Mouse (Mus musculus) retina, postnatal 1 day (tissue): ENCODE data around the gene Irak4.

Experiments used
- DNase-seq: peaks from one replicate; pipeline ENCODE4 v3.0.0-alpha.2; 2012

Gene Irak4

DNA sequence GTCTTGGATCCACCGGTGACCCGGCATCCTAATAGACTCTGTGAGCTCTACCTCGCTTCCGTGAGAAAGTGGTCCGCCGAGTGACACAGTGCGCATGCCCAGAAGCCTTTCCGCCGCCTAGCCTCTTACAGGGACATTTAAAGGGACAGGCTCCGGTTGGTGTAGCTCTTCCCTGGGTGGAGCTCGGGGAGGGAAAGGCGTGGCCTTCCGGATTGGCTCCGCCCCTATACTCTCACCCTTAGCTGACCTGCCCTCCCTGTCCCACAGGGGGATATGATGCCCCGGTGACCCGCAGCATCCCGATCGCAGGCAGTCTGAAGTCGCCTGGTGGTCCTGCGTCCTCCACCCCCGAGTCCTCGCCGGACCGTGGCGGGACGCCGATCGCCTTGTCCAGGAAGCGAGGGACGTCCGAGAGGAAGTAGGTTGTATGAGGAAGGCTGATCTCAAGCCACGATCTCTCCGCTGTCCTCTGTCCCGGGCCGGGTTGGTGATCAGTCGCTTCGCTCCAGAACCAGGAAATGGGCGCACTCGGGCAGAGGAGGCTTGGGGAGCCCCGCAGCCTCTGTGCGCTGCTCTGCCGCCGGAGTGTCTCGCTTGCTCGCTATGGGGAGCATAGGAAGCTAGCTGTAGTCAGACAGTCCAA is at the start of gene Irak4, which contains the start of gene Pus7l:
Gene Irak4 (plus strand): TSS at position 235 of the 643 bp plus-strand sequence.
Gene Pus7l (minus strand): TSS at position 139 of the 643 bp plus-strand sequence.
- peak; percentile 97 for DNase-seq

DNA sequence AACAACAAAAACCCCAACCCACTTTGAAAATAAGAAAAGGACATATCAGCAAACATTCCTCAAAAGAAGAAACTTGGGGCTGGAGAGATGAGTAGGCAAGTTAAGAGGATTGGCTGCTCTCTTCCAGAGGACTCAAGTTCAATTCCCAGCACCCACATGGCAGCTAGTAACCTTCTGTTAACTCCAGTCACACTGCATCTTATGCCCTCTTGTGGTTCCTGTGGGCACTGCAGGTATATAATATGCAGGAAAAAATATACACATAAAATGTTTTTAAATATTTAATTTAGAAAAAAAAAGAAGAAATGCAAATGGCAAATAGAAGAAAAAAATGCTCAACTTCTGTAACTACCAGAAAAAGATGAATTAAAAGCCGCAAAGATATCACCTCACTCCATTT is 49.0 kb upstream of the Irak4 start:
- DNase-seq: no peak

DNA sequence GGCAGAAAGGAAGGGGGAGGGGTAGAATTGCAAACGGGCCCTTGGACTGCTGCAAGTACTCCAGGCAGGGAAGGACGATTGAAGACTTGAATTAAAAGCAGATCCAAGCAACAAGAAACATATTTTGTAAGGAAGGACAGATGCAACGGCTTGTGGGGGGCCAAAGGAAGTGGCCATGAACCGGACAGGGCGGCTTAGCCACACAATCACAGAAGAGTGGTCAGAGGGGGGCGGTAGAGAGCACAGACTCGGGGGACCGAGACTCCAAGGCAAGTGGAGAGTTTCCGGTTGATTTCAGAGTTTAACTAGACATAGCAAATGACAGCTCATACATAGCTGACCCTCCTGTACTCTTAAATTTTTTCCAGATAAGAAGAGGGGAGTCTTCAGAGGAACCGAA is 47.5 kb upstream of the Irak4 start:
- DNase-seq: no peak

DNA sequence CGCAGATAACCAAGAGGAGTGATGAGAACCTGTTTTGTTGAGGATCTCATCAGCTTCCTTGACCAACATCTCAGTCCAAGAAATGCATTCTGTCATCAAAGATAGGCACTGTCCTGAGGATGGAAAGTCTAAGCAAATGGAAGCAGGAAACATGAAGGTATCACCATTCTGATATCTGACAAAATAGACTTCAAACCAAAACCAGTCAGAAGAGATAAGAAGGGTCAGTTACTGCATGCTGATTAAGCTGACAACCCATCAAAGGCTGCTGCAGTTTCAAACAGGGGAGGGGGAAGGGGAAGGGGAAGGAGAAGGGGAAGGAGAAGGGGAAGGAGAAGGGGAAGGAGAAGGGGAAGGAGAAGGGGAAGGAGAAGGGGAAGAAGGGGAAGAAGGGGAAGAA is 44.2 kb upstream of the Irak4 start:
- DNase-seq: no peak

DNA sequence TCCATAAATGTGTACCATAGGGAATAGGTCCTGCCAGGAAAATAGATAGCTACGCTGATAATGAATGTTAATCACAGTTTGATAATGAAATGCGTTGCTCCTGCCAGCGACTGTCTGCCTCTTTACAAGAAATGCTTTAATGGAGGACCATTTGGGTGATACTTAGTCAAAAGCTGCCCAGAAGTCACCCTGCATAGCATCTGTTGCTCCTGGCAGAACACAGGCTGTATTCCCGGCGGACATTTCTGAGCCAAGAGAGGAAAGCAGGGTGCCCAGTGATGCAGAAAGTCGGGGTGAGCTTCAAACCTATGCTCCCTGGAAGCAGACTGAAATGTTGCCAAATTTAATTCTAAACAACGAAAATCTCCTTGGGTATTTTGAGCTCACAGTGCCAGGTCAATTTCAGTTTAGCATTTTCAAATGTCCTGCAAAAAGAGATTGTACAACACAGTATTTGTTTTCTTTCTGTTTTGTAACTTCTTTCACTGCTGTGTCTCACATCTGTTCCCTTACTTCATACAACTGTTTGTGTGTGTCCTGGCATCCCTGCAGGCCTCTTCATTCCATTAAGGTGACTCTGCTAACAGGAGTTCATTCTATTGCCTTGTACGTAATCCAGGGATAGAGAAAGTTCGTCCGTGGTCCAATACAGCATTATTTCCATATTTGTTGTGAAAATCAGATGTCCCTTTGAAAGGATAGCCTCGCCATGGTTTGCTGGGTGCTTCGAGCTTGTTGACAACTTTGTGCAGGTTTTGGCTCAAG is 39.8 kb upstream of the Irak4 start:
- DNase-seq: no peak

DNA sequence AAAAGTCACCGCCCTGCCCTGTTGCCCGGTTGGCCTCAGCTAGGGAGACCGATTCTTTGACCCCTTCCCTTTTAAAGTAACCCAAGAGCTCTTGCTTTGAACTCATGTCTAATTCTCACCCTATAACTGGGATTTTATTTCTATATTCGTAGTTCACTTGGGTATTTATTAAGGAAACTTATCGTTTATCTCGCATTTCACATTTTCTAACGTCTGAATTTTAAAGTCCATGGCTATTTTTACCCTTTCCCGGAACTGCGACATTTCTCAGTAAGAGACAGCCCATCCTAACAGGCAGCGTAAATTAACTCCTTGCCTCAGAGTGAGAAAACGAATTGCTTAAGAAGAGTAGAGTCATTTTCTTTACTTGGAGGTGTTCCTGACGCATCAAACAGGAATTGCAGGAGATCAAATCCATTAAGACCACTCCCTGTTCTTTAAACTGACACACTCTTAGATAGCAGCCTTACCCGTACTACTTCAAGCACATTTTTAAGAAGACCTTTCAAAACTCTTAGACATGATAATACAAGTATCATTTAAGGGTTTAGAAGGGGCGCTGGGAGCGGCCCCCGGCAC is 25.4 kb upstream of the Irak4 start:
- DNase-seq: no peak

DNA sequence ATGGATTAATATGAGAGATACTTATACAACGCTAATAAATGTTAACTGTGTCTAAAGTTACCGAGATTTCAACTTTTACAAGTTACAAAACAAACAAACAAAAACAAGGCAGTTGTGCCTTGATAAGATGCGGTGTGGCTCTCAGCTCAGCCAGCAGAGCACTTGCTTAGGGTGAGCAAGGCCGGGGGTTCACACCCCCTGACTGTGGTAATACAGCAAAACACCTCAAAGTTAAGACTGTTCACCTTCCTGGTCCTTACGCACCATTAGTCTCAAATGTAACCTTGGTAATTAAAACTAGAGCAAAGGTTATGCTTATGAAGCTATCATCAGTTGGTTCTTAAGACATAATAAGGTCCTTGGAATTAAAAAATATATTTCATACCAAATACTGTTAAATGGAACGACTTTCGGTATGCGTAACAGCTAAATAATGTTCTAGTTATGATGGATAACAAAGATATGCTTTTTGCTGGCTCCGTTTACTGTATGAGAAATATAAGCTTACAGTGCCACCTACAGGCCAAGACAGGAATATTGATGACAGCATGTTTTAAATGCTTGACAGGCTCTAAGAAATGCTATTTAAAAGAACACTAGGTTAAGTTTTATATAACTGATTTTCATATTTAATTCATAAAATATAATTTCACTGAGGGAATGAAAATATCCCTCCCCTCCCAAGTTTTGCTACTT is 23.1 kb upstream of the Irak4 start:
- peak; percentile 80 for DNase-seq

DNA sequence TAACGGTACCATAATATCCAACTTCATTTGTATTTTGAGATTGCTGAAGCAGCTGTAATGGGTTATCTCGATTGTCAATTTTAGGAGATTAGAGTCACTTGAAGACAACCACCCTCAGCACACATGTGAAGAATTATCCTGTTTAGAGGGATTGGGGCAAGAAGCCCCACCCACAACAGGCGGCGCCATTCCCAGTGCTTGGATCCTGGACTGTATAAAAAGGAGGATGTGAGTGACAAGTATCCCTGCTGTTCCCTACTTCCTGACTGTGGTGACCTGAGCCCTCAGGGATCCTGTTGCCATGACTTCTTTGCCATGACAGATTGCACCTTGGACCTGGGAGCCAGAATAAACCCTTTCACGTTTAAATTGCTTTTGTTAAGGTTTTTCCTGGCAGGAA is 22.5 kb upstream of the Irak4 start:
- no peak for DNase-seq

DNA sequence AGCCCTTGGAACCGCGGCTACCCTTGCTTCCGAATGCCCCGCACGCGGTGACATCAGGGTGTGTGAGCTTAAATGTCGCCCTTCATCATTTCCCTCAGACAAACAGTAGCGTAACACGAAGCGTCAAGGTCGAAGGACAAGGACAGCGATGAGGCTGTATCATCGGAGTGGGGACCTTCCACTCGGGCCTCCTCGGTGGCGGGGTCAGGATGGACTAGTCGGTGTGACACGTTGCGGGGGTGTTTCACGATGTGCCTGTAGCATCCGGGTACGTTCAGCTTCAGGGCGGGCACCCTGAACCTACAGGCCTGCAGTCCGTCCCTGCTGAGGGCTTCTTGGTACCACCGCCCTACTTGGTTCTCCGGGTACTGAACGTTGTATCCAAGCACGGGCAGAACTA is 20.2 kb upstream of the Irak4 start:
- no peak for DNase-seq

DNA sequence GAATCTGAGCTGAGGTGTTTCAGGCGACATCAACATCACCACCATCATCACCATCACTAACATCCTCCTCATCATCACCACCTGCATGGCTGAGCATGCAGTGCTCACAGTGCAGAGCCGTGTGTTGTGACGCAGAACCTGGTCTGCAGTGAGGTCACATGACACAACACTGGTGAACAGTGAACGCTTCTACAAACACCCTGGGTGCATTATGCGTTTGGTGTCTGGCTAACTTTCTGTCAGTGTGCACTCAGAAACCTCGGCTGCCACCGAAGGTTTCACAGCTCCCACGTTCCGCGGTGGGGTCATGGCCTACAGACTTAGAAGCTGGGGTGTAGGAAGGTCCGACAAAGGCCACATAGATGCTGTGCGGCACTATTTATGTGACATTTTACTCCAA is 18.5 kb upstream of the Irak4 start:
- no peak for DNase-seq

DNA sequence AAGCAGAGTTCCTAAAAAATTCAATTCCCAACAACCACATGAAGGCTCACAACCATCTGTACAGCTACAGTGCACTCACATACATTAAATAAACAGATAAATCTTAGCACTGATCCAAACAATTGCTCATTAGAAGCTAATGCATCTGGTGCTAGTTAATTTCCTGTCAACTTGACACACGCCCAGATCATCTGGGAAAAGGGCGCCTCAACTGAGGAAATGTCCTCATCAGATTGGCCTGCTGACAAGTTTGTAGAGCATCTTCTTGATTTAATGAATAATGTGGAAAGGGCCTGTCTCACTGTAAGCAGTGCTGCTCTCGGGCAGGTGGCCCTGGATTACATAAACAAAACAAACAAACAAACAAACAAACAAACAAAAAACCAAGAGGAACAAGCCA is 12.9 kb upstream of the Irak4 start:
- no peak for DNase-seq

DNA sequence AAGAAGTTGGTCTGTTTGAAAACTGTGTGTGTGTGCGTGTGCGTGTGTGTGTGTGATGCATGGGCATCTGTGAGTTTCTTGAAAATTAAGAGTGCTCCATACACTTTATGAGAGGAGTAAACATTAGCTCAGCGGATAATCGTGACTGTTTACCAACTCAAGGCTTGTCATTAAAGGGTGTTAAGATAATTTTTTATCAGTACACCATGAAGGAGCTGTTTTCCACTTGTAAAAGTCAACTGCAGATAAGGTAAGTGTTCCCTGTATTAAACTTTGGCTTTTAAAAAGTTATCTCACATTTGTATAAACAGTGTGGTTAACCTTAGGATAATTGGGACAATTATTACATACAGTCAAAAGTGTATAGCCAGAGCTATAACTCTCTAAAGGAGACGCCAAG is 11.1 kb upstream of the Irak4 start:
- no peak for DNase-seq

DNA sequence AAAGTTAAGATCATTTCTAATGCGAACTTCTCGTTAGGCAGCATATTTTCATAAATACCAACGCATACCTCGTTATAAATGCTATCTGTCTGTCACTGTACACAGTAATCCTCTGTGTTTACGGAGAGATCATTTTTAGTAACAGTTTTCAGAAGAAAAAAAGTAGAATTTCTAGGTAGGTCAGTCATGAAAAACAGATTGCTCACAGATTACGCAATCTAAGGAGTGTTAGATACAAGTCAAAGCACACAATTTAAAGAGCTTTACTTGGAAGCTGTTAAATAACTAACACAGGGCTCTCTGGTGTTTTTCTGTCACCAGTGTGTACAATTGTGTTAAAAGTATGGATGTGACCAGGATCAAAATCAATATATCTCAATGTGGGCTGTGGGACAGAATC is 10.5 kb upstream of the Irak4 start:
- DNase-seq: no peak

DNA sequence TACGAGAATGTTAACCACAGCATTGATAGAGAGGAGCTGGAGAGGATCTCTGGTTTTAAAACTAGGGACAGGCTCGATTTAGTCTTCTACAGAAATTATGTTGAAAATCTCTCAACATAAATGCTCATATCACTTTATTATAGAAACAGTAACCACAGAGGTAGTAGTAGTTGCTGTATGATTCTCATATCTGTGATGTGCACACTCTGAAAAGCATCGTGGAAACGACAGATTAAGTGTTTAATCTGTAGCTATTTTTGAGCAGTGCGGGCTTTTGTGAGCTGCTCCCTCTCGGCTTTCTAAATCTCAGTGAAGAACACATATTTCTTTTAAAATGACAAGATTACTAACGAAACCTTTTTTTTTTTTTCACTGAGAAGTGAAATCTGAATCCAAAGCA is 7.9 kb upstream of the Irak4 start:
- no peak for DNase-seq

DNA sequence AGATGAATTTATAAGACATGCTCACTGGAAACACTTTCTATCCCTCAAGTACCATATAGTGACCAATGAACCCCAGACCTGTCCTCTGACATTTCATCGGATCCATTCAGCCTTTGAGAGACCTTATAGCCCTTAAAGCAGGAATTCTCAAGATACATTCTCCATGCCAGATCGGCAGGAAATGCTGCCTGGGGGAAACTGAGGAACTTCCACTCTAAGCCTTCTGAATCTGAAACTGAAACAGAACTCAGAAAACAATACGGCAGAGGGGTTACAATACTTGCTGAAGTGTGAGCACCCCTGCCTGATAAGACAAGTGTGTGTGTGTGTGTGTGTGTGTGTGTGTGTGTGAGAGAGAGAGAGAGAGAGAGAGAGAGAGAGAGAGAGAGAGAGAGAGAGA is 4.1 kb upstream of the Irak4 start:
- DNase-seq: no peak

DNA sequence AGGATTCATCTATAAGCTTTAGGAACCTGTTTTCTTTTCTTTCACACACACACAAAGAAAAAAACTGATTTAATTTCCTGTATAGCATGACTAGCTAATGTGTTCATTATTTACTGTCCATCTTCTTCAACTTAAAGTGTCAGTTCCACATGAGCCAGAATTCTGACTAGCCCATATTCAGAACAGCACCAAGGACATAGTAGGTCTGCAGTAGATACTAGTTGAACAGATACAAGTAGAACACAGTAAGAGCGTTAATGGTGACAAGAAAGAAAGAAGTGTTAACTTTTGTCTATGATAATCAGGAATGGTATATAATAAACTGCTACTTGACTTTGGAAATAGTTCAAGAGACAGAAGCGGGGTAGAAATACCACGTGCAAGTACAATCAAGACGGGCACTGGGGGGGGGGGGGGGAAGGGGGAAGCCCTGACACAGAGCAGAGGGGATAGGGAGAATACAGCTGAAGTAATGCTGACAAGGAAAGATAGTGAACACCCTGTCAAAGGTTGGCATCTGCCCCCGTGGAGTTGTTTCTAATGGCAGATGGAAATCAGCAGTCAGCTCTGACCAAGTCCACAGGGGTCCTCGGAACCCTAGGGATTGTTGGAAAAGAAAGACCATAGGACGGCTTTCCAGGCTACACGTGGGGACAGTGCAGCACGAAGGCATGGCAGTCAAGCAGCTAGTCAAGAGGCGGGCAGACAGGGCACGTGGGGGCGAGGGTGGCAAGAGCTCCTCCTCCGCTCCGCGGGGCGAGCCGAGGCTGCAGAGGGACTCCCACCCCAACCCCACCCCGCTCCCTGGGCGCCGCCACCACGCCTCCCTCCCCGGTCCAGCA is 655 bp upstream of the Irak4 start:
- DNase-seq: no peak

DNA sequence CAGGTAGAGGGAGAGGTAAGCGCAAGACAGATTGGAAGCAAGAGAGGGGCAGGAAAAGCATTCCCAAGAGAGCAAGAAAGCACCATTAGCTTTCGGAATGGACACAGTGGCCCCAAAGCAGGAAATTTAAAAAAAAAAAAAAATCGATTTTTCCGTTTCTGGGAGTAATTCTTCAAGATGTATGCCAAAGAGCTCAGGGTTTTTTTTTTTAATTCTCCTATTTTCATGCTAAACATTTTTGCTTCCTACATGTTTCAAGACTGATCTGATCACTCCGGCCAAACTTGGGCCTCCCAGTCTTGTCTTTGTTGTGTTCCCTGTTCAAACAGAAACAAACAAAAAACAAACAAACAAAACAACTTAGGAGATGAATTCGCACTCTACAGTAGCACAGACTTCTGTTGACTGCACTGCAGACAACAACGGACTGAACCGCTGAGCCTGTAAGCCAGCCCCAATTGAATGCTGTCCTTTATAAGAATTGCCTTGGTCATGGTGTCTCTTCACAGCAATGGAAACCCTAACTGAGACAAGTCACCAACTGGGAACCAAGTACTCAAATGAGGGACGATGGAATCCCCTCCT is 701 bp downstream of the Irak4 start:
- no peak for DNase-seq

DNA sequence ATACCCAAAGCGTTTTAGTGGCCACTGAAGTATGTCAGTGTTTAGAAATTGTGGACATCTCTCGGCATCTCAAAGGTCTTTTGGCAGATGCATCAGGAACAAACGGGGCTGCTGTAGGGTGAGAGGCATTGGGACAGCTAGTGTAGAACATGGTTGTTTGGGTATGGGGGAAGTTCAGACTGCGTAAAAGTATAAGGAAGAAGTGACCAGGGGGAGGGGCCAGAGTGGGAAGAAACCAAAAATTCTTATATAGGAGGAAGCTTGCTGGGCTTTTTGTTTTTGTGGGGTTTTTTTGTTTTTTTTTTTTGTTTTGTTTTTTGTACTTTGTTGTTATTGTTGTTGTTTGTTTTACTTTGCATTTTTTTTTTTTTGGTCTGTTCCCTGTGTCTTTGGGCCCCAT is 1.4 kb downstream of the Irak4 start:
- no peak for DNase-seq

DNA sequence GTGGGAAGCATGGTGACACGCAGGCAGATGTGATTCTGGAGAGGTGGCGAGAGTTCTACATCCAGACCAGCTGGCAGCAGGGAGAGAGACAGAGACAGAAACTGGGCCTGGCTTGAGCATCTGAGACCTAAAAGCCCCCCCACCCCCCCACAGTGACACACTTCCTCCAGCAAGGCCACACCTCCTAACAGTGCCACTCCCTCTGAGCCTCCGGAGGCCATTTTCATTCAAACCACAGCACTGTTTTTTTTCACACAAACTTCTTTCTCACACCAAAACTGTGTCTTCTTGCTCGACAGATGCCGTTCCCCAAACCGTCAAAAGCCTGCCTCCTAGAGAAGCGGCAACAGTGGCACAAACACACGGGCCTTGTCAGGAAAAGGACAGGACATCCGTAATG is 10.1 kb downstream of the Irak4 start:
- DNase-seq: no peak

DNA sequence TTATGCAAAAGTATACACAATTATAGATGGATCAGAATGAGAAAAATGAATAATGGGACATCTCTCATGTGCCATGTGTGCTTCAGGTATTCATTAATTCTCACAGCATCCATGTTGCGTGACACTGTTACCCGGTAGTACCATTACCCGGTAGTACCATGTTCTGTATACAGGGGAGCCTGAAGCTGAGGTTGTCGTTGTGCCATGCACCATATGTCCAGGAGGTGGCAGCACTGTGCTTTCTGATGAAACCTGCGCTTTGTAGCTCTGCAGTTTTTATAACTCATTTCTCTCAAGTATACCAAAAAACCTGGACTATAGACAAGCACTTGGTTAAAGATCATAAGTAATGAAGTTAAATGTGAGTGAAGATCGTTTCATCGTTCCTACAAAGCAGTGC is 14.0 kb downstream of the Irak4 start:
- peak; percentile 84 for DNase-seq

DNA sequence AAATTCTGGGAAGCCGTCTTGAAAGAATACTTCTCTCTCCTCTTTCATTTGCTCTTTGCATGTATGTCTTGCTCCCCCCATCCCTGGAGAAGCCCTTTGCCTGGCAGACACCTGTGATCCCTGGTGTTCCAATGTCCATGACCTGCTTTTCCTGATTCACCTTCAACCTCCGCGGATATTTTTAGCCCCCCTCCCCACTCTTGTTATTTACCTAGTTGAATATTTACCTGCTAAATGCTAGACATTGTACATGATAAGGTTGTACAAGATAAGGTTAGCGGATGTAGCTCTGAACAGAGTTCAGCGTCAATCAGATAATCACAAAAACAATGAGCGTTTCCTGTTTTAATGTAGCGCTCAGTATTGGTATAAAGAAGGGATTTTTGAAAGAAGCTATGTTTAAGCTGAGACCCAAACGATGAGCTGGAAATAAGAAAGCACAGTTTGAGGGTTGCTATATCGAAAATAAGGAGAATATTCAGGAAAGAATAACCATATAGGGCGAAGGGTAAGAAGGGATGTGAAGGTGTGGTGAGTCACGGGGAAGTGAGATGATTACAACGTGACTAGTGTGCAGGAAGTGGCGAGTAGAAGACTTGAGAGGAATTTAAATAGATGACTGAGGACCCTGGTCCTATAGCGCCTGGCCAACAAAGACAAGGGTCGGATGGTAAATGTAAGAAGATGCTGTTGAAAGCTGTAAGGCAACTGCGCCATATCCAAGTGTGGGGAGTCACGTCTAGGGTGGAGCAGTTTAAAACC is 15.6 kb downstream of the Irak4 start:
- no peak for DNase-seq

DNA sequence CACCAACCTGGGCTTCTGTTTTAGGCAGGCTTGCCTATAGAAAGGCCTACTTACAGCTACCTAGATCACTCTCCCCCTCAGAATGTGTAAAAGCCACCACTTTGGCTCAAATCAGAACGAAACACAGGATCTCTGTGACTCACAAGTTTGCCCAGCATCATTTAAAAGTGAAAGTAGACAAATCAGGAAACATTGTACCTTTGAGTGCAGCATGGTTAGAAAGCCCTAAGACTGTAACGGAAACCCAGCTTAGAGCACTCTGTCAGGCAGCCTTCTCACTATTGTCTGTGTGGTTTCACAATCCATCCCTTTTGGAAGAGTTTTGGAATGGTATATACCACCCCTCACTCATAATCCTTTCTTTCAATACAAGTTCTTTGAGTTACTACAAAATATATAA is 21.5 kb downstream of the Irak4 start:
- no peak for DNase-seq
